Mouse (Mus musculus) midbrain, embryonic 10.5 days (tissue): ENCODE measurements around the gene Apba2. TPM values are rescaled to one million over a fixed set of nuclear protein-coding genes. Genes with fewer than 3 reads are reported as not detected.
A peak's percentile ranks its signal among the peaks of the same experiment; 100 is the strongest.

Experiments
- DNase-seq: peaks from one replicate; pipeline ENCODE4 v3.0.0-alpha.2; 2017; ENCODE audit warnings: low spot score
- H3K27ac ChIP-seq: fragments of 300-500 bp; sonication (generic); replicated peaks from 2 replicates; pipeline ENCODE4 v1.5.1; 2016; ENCODE audit warnings: mild to moderate bottlenecking
- H3K27me3 ChIP-seq: fragments of 300-500 bp; sonication (generic); 2 replicates; pipeline ENCODE4 v1.6.1; 2016; ENCODE audit warnings: low read depth, mild to moderate bottlenecking; ENCODE audit not compliant: poor library complexity, severe bottlenecking
- H3K36me3 ChIP-seq: fragments of 300-500 bp; sonication (generic); 2 replicates; pipeline ENCODE4 v1.6.1; 2016; ENCODE audit warnings: mild to moderate bottlenecking, moderate library complexity
- H3K4me1 ChIP-seq: fragments of 300-500 bp; sonication (generic); 2 replicates; pipeline ENCODE4 v1.6.1; 2016
- H3K4me3 ChIP-seq: fragments of 300-500 bp; sonication (generic); 2 replicates; pipeline ENCODE4 v1.5.1; 2016; ENCODE audit warnings: mild to moderate bottlenecking, moderate library complexity
- H3K9me3 ChIP-seq: fragments of 300-500 bp; sonication (generic); replicated peaks from 2 replicates; pipeline ENCODE4 v1.6.1; 2016; ENCODE audit warnings: mild to moderate bottlenecking
- WGBS: fragments of 180-500 bp; shearing (Covaris S2); methylation state at CpG from one replicate; pipeline ENCODE4 v1.1.7; 2016; 5-methylcytosine and 5-hydroxymethylcytosine counted together
- polyA plus RNA-seq: library from polyadenylated mRNA; unstranded; fragments of >200 nt; fragmentation: Nextera tagmentation; extraction: Ambion mirVana; gene quantifications from 2 replicates; pipeline ENCODE4 v1.2.1, GENCODE M21; 2016

Apba2 gene
- polyA plus RNA-seq, 1 experiment from 2014 or later = 50.1 TPM

- 83% methylated on average over 6 of the region's 6 CpGs for WGBS
- Histone ChIP-seq H3K9me3 (no peaks in the 10 kb centered on the region), H3K27me3 (no peaks in the 10 kb centered on the region), H3K4me3 (no peak overlapping the region), H3K27ac (no peak overlapping the region), H3K36me3 (no peaks in the 10 kb centered on the region), H3K4me1 (0 out of 2 replicates have a peak, but pooled peaks cover 3% of the 10 kb centered on the region)
- DNase-seq = no peak
Observed at GRCm38 (mm10) chr7:64725967-64726695, 224.6 kb downstream of the Apba2 start.

GRCm38 (mm10) chr7:64728181-64728591, 226.7 kb downstream of the Apba2 start:
- Histone ChIP-seq H3K4me1 (0 out of 2 replicates have a peak, but pooled peaks cover 3% of the 10 kb centered on the region), H3K36me3 (no peaks in the 10 kb centered on the region), H3K9me3 (no peaks in the 10 kb centered on the region), H3K27me3 (no peaks in the 10 kb centered on the region), H3K4me3 (no peak overlapping the region), H3K27ac (no peak overlapping the region)
- WGBS = 89% methylated on average over 5 of the region's 5 CpGs
- no peak for DNase-seq

- no peak overlapping the region for H3K4me3 ChIP-seq
- 80% methylated on average over 3 of the region's 3 CpGs for WGBS
- DNase-seq = no peak
- 0 out of 2 replicates have a peak, but pooled peaks cover 3% of the 10 kb centered on the region for H3K4me1 ChIP-seq
- no peak overlapping the region for H3K27ac ChIP-seq
- H3K9me3 ChIP-seq = no peaks in the 10 kb centered on the region
- H3K36me3 ChIP-seq = no peaks in the 10 kb centered on the region
- H3K27me3 ChIP-seq = no peaks in the 10 kb centered on the region
Observed at GRCm38 (mm10) chr7:64728816-64729215, 227.3 kb downstream of the Apba2 start.

- no peaks in the 10 kb centered on the region for H3K9me3 ChIP-seq
- H3K27me3 ChIP-seq = no peaks in the 10 kb centered on the region
- H3K4me1 ChIP-seq = 0 out of 2 replicates have a peak, but pooled peaks cover 3% of the 10 kb centered on the region
- 27% methylated on average over 7 of the region's 7 CpGs for WGBS
- no peak overlapping the region for H3K27ac ChIP-seq
- H3K4me3 ChIP-seq = no peak overlapping the region
- no peaks in the 10 kb centered on the region for H3K36me3 ChIP-seq
- peak; percentile 63 for DNase-seq
Observed at GRCm38 (mm10) chr7:64729785-64730184, 228.3 kb downstream of the Apba2 start.

- Histone ChIP-seq H3K27me3 (peaks cover 46% of the 10 kb centered on the region), H3K9me3 (no peaks in the 10 kb centered on the region), H3K4me1 (peaks cover 30% of the 10 kb centered on the region), H3K4me3 (no peak overlapping the region), H3K27ac (peak overlapping the region; percentile 61; the same call in 1 of the 2 replicates), H3K36me3 (peaks cover 11% of the 10 kb centered on the region; the same call in 1 of the 2 replicates)
- WGBS = 16% methylated on average over 11 of the region's 11 CpGs
- DNase-seq = peak; percentile 47
Observed at GRCm38 (mm10) chr7:64739131-64739530, 237.6 kb downstream of the Apba2 start.

GRCm38 (mm10) chr7:64741333-64742307, 240.1 kb downstream of the Apba2 start:
- Histone ChIP-seq H3K27ac (no peak overlapping the region), H3K36me3 (peaks cover 33% of the 10 kb centered on the region), H3K9me3 (no peaks in the 10 kb centered on the region), H3K27me3 (peaks cover 39% of the 10 kb centered on the region), H3K4me3 (no peak overlapping the region), H3K4me1 (peaks cover 30% of the 10 kb centered on the region)
- 38% methylated on average over 8 of the region's 8 CpGs for WGBS
- peak; percentile 89 for DNase-seq

- H3K27ac ChIP-seq = no peak overlapping the region
- H3K36me3 ChIP-seq = peaks cover 37% of the 10 kb centered on the region
- peaks cover 24% of the 10 kb centered on the region for H3K27me3 ChIP-seq
- DNase-seq = no peak
- no peak overlapping the region for H3K4me3 ChIP-seq
- peaks cover 23% of the 10 kb centered on the region for H3K4me1 ChIP-seq
- 88% methylated on average over 7 of the region's 7 CpGs for WGBS
- H3K9me3 ChIP-seq = no peaks in the 10 kb centered on the region
Observed at GRCm38 (mm10) chr7:64743610-64744009, 242.1 kb downstream of the Apba2 start.

- H3K4me3 ChIP-seq = no peak overlapping the region
- no peaks in the 10 kb centered on the region for H3K27me3 ChIP-seq
- H3K27ac ChIP-seq = no peak overlapping the region
- DNase-seq = peak; percentile 80
- WGBS = 36% methylated on average over 5 of the region's 5 CpGs
- H3K36me3 ChIP-seq = peaks cover 14% of the 10 kb centered on the region; the same call in 1 of the 2 replicates
- peaks cover 6% of the 10 kb centered on the region; the same call in 1 of the 2 replicates for H3K4me1 ChIP-seq
- H3K9me3 ChIP-seq = no peaks in the 10 kb centered on the region
Observed at GRCm38 (mm10) chr7:64751465-64751864, 250.0 kb downstream of the Apba2 start.

GRCm38 (mm10) chr7:64752133-64752532, 250.6 kb downstream of the Apba2 start:
- Histone ChIP-seq H3K4me3 (no peak overlapping the region), H3K27me3 (no peaks in the 10 kb centered on the region), H3K27ac (no peak overlapping the region), H3K36me3 (peaks cover 14% of the 10 kb centered on the region; the same call in 1 of the 2 replicates), H3K4me1 (peaks cover 6% of the 10 kb centered on the region; the same call in 1 of the 2 replicates), H3K9me3 (no peaks in the 10 kb centered on the region)
- WGBS = 94% methylated on average over 7 of the region's 7 CpGs
- no peak for DNase-seq

- no peak overlapping the region for H3K27ac ChIP-seq
- DNase-seq = no peak
- peaks cover 6% of the 10 kb centered on the region; the same call in 1 of the 2 replicates for H3K4me1 ChIP-seq
- no peaks in the 10 kb centered on the region for H3K9me3 ChIP-seq
- H3K36me3 ChIP-seq = peaks cover 6% of the 10 kb centered on the region; the same call in 1 of the 2 replicates
- H3K27me3 ChIP-seq = no peaks in the 10 kb centered on the region
- WGBS = 85% methylated on average over 6 of the region's 6 CpGs
- H3K4me3 ChIP-seq = no peak overlapping the region
Observed at GRCm38 (mm10) chr7:64753678-64754077, 252.2 kb downstream of the Apba2 start.

- Histone ChIP-seq H3K4me3 (no peak overlapping the region), H3K9me3 (no peaks in the 10 kb centered on the region), H3K36me3 (peaks cover 6% of the 10 kb centered on the region; the same call in 1 of the 2 replicates), H3K27me3 (no peaks in the 10 kb centered on the region), H3K4me1 (peaks cover 6% of the 10 kb centered on the region; the same call in 1 of the 2 replicates), H3K27ac (no peak overlapping the region)
- WGBS = 84% methylated on average over 7 of the region's 7 CpGs
- no peak for DNase-seq
Observed at GRCm38 (mm10) chr7:64754161-64754560, 252.7 kb downstream of the Apba2 start.

GRCm38 (mm10) chr7:64755141-64755540, 253.6 kb downstream of the Apba2 start:
- H3K4me1 ChIP-seq = peaks cover 6% of the 10 kb centered on the region; the same call in 1 of the 2 replicates
- DNase-seq = no peak
- H3K27me3 ChIP-seq = no peaks in the 10 kb centered on the region
- H3K27ac ChIP-seq = no peak overlapping the region
- WGBS = 89% methylated on average over 7 of the region's 7 CpGs
- H3K4me3 ChIP-seq = no peak overlapping the region
- peaks cover 2% of the 10 kb centered on the region; the same call in 1 of the 2 replicates for H3K36me3 ChIP-seq
- H3K9me3 ChIP-seq = no peaks in the 10 kb centered on the region
